Mouse (Mus musculus): ENCODE measurements around the gene Pprc1. TPM values are rescaled to one million over a fixed set of nuclear protein-coding genes. Genes with fewer than 3 reads are reported as not detected.
A peak's percentile ranks its signal among the peaks of the same experiment; 100 is the strongest.

Gene Pprc1
- polyA plus RNA-seq (2015; fragmentation: Nextera tagmentation; extraction: Ambion mirVana): 22.3 and 26.6 TPM in 2 replicates

DNA sequence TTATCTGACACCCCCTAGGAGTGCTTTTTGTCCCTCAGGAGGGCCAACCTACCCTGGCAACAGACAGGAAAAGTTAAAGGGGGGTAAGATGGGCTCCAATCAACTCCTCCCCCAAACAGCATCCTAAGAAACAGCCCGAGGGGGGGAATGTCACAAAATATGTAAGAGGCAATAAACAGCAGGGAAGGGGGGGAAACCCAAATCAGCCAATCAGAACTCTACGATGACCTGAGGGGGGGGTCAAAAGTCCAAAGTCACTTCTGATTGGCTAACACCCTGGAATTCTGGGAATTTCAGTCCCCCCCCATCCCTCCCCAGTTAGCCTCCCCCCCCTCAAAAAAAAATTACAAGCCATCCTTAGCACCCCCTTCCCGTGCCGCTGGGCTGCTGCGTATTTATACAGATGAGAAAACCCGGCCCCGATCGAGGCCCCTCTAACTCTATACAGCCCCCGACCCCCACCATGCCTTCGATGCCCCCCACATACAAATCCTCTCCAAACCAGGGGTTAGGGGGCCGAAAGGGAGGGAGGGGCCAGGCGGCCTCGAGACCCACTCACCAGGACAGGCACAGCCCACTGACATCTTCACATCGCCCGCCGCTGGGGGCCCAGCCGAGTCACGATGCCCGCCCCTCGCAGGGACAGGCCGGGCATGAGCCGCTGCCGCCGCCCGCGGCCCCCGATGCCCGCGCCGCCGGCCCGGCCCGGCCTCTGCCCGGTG, at the start of gene Pprc1:
Gene Pprc1 (plus strand): TSS at position 616 of the 722 bp plus-strand sequence.
- Histone ChIP-seq H3K27me3 (no peaks in the 10 kb centered on the region), H3K9ac (peak within 1 kb of the TSS; percentile 99), H3K4me3 (peak within 1 kb of the TSS; percentile 95), H3K4me2 (peak within 1 kb of the TSS; percentile 100), H3K4me1 (peaks cover 61% of the 10 kb centered on the region), H3K36me3 (ENCODE audit: poor library complexity, severe bottlenecking) (no peaks in the 10 kb centered on the region), H3K9me3 (replicated peaks) (no peaks in the 10 kb centered on the region), H3K27ac (peak within 1 kb of the TSS; percentile 99)
- whole genome bisulfite sequencing: under 1% methylated on average over 23 of the region's 34 CpGs
- no peak for ATAC-seq

DNA sequence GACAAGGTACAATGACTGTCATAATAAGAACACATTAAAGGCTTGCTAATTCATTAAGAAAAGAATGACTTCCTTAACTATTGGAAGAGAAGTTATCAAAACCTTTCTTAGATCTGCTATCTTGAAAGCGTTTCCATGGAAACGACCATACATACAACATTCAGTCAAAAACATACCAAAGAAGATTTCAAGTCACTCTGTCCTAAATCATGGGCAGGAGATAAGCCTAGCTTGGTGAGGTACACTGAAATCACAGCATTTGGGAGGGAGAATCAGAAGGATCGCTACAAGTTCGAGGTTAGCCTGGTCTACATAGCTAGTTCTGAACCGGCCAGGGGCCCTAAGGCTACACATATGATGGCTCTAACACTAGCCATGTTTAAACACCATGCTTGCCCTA, 47.3 kb upstream of the Pprc1 start:
- H3K4me2 ChIP-seq: peak overlapping the region; percentile 73
- H3K27ac ChIP-seq: no peak overlapping the region
- ATAC-seq: no peak
- H3K4me3 ChIP-seq: peak overlapping the region; percentile 87
- H3K36me3 ChIP-seq (ENCODE audit: poor library complexity, severe bottlenecking): 0 out of 2 replicates have a peak, but pooled peaks cover 7% of the 10 kb centered on the region
- H3K9ac ChIP-seq: peak overlapping the region; percentile 89
- WGBS: 67% methylated on average over 5 of the region's 5 CpGs
- peaks cover 15% of the 10 kb centered on the region for H3K4me1 ChIP-seq
- peaks cover 10% of the 10 kb centered on the region for H3K9me3 ChIP-seq (replicated peaks)
- H3K27me3 ChIP-seq: peaks cover 4% of the 10 kb centered on the region; the same call in 1 of the 2 replicates

DNA sequence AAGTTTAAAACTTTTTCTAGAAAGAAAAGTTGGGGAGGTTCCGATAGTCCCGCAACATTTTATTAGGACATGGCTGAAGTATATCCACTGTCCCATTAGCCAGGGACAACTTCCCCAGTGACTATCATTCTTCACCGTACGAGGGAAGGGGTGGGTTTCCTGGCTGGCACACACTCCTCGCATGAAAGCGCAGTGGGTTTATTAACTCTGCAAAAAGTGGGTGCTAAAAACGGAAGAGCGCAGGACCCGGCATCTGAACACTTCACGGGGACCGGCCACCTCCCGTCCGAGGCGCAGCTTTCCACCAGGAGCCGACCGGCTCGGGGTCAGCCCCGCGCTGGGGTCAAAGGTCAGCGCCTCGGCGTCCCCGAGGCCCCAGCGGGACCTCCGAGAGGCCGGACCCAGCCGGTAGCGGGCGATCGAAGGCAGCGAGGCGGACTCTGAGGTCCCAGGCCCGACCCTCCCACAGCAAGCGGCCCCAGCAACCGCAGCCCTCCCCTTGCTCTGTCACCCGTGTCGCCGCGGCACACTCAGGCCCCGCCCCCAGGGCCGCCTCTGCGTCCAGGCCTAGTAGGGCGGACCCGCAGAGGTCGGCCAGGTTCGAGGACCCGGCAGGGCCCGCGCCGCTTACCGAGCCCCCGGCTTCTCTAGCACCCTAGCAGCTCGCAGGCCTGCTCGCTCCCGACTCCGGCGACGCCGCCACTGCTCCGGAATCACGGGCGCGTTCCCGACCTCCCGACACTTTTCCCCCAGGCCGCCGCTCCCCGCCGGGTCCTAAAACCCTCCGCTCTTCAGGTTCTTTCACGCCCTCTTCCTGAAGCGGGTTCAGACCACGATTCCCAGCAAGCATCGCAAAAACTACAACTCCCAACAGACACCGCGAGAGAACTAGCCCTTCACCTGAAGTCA, 46.6 kb upstream of the Pprc1 start, which contains the start of gene Armh3:
Gene Armh3 (minus strand): TSS at position 704 of the 909 bp plus-strand sequence.
- Histone ChIP-seq H3K36me3 (ENCODE audit: poor library complexity, severe bottlenecking) (0 out of 2 replicates have a peak, but pooled peaks cover 7% of the 10 kb centered on the region), H3K27ac (peak within 1 kb of the TSS; percentile 90), H3K9ac (peak within 1 kb of the TSS; percentile 89), H3K9me3 (replicated peaks) (peaks cover 10% of the 10 kb centered on the region), H3K4me2 (peak within 1 kb of the TSS; percentile 73), H3K4me1 (peaks cover 15% of the 10 kb centered on the region), H3K27me3 (peaks cover 4% of the 10 kb centered on the region; the same call in 1 of the 2 replicates), H3K4me3 (peak within 1 kb of the TSS; percentile 87)
- WGBS: 2% methylated on average over 72 of the region's 76 CpGs
- peak; percentile 96 for ATAC-seq

DNA sequence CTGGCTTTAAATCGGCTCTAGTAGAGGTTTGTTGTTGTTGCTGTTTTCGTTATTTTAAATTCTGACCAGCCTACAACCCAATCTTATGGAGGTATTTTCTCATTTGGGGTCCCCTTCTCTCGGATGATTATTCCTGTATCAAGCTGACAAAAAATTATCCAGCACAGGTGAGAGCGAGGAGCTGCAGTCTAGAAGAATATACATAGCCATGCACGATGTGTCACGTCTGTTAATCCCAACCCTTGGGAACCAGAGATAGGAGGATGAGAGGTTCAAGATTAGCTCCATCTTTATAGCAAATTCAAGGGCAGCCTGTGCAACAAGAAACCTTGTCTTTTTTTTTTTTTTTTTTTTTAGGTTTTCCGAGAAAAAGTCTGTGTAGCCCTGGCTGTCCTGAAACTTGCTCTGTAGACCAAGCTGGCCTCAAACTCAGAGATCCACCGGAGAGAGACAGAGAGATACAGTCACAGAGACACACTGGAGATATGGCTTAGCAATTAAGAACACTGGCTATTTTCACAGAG, 45.9 kb upstream of the Pprc1 start:
- WGBS: 12% methylated on average over 8 of the region's 8 CpGs
- H3K27ac ChIP-seq: no peak overlapping the region
- peak; percentile 20; the same call in 1 of the 2 replicates for ATAC-seq

DNA sequence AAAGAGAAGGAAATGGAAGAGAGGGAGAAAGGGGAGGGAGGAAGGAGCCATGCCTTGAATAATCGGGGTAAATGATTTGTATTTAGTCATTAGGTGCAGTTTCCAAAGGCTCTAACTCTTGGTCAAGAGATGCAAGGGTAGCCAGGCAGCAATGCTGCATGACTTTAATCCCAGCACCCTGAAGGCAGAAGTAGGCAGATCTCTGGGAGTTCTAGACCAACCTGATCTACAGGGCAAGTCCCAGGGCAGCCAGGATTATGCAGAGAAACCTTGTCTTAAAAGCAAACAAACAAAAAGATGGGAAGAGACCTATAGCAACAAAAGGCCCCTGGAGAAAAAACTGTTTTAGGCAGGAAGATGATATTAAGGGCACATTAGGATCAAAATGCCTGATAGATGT, 45.3 kb upstream of the Pprc1 start:
- H3K9me3 ChIP-seq (replicated peaks): peaks cover 3% of the 10 kb centered on the region
- peaks cover 15% of the 10 kb centered on the region for H3K27me3 ChIP-seq
- H3K4me2 ChIP-seq: no peak overlapping the region
- 0 out of 2 replicates have a peak overlapping the region, but pooled peaks have one; percentile 87 for H3K4me3 ChIP-seq
- no peak overlapping the region for H3K27ac ChIP-seq
- peaks cover 24% of the 10 kb centered on the region for H3K4me1 ChIP-seq
- 0 out of 2 replicates have a peak, but pooled peaks cover 7% of the 10 kb centered on the region for H3K36me3 ChIP-seq (ENCODE audit: poor library complexity, severe bottlenecking)
- 77% methylated on average over 1 of the region's 1 CpGs for WGBS
- ATAC-seq: no peak
- no peak overlapping the region for H3K9ac ChIP-seq

More for the DNA sequence above, 45.9 kb upstream of the Pprc1 start:
- Histone ChIP-seq H3K4me3 (peak overlapping the region; percentile 87), H3K4me2 (peak overlapping the region; percentile 73), H3K27me3 (peaks cover 9% of the 10 kb centered on the region; the same call in 1 of the 2 replicates), H3K36me3 (ENCODE audit: poor library complexity, severe bottlenecking) (0 out of 2 replicates have a peak, but pooled peaks cover 7% of the 10 kb centered on the region), H3K4me1 (peaks cover 18% of the 10 kb centered on the region), H3K9me3 (replicated peaks) (peaks cover 9% of the 10 kb centered on the region), H3K9ac (peak overlapping the region; percentile 89)

DNA sequence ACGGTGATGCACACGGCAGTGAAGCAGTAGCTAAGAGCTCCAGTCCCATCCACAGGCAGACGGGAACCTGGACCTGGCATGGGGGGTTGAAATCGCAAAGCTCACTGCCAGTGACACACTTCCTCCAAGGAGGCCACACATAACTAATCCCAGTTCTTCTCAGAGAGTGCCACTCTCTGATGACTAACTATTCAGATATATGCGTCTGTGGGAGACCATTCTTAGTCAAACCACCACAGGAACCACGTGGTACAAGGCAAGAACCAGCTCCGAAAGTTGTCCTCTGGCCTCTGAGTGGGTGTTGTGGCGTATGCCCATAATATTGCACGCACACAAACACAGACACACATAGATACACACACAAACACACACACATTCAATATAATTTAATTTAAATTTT, 42.4 kb upstream of the Pprc1 start:
- no peaks in the 10 kb centered on the region for H3K36me3 ChIP-seq (ENCODE audit: poor library complexity, severe bottlenecking)
- ATAC-seq: no peak
- H3K9me3 ChIP-seq (replicated peaks): no peaks in the 10 kb centered on the region
- 84% methylated on average over 9 of the region's 9 CpGs for WGBS
- H3K27me3 ChIP-seq: peaks cover 19% of the 10 kb centered on the region
- H3K4me1 ChIP-seq: peaks cover 20% of the 10 kb centered on the region
- H3K4me2 ChIP-seq: no peak overlapping the region
- no peak overlapping the region for H3K4me3 ChIP-seq
- H3K9ac ChIP-seq: no peak overlapping the region
- no peak overlapping the region for H3K27ac ChIP-seq

DNA sequence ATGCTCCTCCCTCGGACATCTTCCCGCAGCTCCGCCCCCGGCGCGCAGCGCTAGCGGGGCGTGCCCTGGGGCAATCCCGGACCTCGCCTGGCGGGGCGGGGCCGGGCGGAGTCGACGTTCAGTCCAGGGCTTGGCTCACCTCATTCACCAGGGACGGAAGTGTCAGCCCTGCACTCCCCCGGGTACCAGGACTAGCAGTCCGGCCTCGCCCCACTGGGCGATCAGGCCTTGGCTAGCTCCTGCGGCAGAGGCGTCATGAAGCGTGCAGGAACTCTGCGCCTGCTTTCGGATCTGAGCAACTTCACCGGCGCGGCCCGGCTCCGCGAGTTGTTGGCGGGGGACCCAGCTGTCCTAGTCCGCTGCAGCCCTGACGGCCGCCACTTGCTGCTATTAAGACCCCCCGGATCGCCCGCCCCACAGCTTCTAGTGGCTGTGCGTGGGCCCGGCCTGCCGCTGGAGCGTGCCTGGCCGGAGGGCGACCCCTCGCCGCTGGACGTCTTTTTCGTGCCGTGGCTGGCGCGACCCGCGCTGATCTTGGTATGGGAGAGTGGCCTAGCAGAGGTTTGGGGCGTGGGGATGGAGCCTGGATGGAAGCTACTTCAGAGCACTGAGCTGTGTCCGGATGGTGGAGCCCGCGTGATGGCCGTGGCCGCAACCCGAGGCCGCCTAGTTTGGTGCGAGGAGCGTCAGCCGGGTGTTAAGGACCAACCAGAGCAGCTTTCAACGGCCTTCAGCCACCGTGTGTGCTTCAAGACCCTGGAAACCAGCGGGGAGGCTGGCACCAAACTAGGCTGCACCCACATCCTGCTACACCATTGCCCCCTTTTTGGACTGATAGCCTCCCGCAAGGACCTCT, 41.1 kb upstream of the Pprc1 start, which contains the start of gene Hps6:
Gene Hps6 (plus strand): TSS at position 138 of the 856 bp plus-strand sequence.
- H3K4me1 ChIP-seq: peaks cover 15% of the 10 kb centered on the region
- 1% methylated on average over 70 of the region's 70 CpGs for WGBS
- H3K9me3 ChIP-seq (replicated peaks): no peaks in the 10 kb centered on the region
- no peak within 1 kb of the TSS for H3K27ac ChIP-seq
- H3K27me3 ChIP-seq: peaks cover 19% of the 10 kb centered on the region
- peak within 1 kb of the TSS; percentile 71 for H3K9ac ChIP-seq
- H3K4me3 ChIP-seq: peak within 1 kb of the TSS; percentile 51
- H3K36me3 ChIP-seq (ENCODE audit: poor library complexity, severe bottlenecking): no peaks in the 10 kb centered on the region
- H3K4me2 ChIP-seq: peak within 1 kb of the TSS; percentile 82
- peak; percentile 47 for ATAC-seq

DNA sequence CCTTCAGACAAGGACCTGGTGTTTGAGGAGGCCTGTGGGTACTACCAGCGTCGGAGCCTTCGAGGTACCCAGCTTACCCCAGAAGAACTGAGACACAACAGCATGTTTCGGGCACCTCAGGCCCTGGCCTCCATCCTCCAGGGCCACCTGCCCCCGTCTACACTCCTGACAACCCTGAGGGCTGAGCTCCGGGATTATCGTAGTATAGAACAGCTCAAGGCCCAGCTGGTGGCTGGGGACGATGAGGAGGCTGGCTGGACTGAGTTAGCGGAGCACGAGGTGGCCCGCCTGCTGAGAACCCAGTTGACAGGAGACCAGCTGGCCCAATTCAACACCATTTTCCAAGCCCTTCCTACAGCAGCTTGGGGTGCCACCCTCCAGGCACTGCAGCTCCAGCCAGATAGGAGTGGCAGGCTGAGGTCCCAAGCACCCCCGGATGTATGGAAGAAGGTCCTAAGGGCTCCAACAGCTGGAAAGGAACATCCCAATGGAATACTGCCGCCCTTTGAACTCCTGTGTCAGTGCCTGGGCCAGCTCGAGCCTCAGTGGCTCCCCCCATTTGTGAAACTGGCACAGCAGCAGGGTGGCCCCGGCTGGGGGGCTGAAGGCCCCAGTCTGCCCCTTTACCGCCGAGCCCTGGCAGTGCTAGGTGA, 39.7 kb upstream of the Pprc1 start:
- Histone ChIP-seq H3K9ac (no peak overlapping the region), H3K36me3 (ENCODE audit: poor library complexity, severe bottlenecking) (no peaks in the 10 kb centered on the region), H3K4me1 (peaks cover 9% of the 10 kb centered on the region), H3K4me3 (no peak overlapping the region), H3K9me3 (replicated peaks) (no peaks in the 10 kb centered on the region), H3K27ac (no peak overlapping the region), H3K27me3 (peaks cover 19% of the 10 kb centered on the region), H3K4me2 (no peak overlapping the region)
- no peak for ATAC-seq
- 68% methylated on average over 17 of the region's 17 CpGs for WGBS

DNA sequence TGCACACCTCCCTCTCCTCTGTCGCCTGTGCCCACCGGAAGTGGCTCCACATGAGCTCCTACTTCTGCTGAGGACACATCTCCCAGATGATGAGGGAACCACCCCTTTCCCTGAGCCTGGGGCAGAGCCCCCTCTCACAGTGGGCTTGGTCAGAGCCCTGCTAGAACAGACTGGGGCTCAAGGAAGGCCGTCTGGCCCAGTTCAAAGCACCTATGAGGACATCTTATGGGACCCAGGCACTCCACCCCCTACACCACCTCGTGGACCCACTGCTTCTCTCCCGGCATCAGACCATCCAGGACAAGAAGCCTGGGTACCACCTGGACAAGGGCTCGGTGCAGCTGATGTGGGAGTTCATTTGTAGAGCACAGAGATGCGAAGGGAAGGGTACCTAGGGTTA, 39.0 kb upstream of the Pprc1 start:
- peaks cover 9% of the 10 kb centered on the region for H3K4me1 ChIP-seq
- no peak overlapping the region for H3K4me3 ChIP-seq
- peaks cover 19% of the 10 kb centered on the region for H3K27me3 ChIP-seq
- no peak overlapping the region for H3K9ac ChIP-seq
- H3K9me3 ChIP-seq (replicated peaks): no peaks in the 10 kb centered on the region
- no peak overlapping the region for H3K27ac ChIP-seq
- ATAC-seq: no peak
- H3K4me2 ChIP-seq: no peak overlapping the region
- WGBS: 88% methylated on average over 7 of the region's 7 CpGs
- H3K36me3 ChIP-seq (ENCODE audit: poor library complexity, severe bottlenecking): no peaks in the 10 kb centered on the region

DNA sequence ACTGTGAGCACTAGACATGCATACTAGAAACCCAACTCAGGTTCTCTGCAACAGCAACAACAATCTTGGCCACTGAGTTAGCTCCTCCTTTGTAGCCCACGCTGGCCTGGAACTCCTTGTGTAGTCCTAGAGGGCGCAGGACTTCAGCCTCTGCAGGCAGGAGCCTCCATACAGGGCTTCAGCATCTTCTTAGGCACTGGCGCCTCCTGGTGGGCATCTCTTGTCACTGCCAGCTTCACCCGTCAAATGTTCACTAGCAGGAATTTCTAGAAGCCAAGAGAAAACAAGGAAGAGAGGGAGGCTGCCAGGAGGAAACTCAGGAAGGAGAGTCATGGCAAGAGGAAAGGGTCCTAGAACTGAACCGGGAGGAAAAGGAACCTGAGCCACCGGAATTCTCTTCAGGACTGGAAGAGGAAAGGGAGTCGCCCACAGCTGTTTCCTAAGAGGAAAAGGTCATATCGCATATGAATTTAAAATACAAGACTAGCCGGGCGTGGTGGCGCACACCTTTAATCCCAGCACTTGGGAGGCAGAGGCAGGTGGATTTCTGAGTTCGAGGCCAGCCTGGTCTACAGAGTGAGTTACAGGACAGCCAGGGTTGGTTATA, 30.0 kb upstream of the Pprc1 start:
- Histone ChIP-seq H3K9me3 (replicated peaks) (no peaks in the 10 kb centered on the region), H3K4me3 (no peak overlapping the region), H3K9ac (no peak overlapping the region), H3K36me3 (ENCODE audit: poor library complexity, severe bottlenecking) (no peaks in the 10 kb centered on the region), H3K27ac (no peak overlapping the region), H3K27me3 (no peaks in the 10 kb centered on the region), H3K4me2 (no peak overlapping the region), H3K4me1 (no peaks in the 10 kb centered on the region)
- WGBS: 41% methylated on average over 12 of the region's 12 CpGs
- ATAC-seq: peak; percentile 85

Data from forebrain, embryonic 13.5 days (tissue).